Mouse (Mus musculus) 3T3-L1 (cell line): ENCODE measurements around the gene Stx1b.
"Not testable (repeated sequence)": the region's sequence is repeated elsewhere in the genome, so short reads cannot be mapped to it uniquely, and the experiment has no call there.

Experiments
- DNase-seq: peaks from one replicate; pipeline ENCODE4 v3.0.0-alpha.2; 2015; ENCODE audit warnings: low read depth, low spot score

The Stx1b gene

GRCm38 (mm10) chr7:127776878-127777473 is 47.4 kb downstream of the Stx1b start:
- DNase-seq, result peak; percentile 91

GRCm38 (mm10) chr7:127776426-127776825 is 47.9 kb downstream of the Stx1b start, which contains the start of gene Setd1a:
Gene Setd1a (plus strand): TSS chr7:127776670.
- peak; percentile 85 for DNase-seq

DNA sequence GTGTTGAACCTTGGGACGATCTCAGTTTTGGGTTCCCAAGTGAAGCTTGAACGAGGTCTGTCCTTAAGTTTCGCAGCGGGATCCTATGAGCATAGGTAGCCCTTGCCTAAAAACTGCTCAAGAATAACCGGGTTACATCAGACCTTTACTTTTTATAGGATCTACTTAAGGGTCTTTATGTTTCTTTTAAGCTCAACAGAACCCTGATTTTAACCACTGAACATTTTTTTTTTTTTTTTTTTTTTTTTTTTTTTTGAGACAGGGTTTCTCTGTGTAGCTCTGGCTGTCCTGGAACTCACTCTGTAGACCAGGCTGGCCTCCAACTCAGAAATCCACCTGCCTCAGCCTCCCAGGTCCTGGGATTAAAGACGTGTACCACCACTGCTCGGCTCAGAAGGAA is 48.5 kb downstream of the Stx1b start:
- DNase-seq, result not testable (repeated sequence)

- DNase-seq, result peak; percentile 81
Measured at GRCm38 (mm10) chr7:127773664-127774384, 50.5 kb downstream of the Stx1b start.

DNA sequence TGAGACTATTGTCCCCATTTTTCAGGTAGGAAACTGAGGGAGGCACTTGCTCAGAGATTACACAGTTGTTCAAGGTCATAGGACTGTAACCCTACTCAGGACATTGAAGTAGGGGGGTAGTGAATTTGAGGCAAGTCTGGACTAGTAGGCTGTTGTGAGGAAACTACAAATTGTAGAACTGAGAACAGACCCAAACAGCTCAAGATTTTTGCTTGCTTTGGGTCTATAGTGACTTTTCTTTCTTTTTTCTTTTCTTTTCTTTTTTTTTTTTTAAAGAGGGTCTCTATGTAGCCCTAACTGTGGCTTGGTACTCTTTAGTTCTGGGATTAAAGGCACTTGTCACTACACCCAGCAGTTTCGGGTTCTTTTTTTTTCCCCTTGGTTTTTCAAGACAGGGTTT is 51.8 kb downstream of the Stx1b start:
- DNase-seq, result no peak

DNA sequence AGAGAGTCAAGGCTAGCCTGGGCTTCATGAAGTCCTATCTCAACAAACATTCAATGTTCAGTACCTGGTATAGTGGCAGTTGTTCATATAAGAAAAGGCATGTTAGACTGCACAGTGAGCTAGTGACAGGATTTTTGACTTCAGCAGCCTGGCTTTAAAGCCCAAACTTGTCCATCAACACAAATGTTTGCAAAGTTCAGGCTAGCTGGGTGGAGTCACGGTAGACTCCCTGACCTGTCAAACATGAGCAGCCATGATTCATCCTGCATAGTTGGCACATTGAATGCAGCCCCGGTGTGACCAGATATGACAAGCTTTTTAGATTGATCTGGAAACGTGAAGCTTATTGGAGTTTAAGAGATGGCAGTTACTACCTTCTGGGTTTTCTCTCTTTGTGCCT is 52.3 kb downstream of the Stx1b start:
- peak; percentile 68 for DNase-seq

GRCm38 (mm10) chr7:127771262-127771661 is 53.1 kb downstream of the Stx1b start:
- no peak for DNase-seq

DNA sequence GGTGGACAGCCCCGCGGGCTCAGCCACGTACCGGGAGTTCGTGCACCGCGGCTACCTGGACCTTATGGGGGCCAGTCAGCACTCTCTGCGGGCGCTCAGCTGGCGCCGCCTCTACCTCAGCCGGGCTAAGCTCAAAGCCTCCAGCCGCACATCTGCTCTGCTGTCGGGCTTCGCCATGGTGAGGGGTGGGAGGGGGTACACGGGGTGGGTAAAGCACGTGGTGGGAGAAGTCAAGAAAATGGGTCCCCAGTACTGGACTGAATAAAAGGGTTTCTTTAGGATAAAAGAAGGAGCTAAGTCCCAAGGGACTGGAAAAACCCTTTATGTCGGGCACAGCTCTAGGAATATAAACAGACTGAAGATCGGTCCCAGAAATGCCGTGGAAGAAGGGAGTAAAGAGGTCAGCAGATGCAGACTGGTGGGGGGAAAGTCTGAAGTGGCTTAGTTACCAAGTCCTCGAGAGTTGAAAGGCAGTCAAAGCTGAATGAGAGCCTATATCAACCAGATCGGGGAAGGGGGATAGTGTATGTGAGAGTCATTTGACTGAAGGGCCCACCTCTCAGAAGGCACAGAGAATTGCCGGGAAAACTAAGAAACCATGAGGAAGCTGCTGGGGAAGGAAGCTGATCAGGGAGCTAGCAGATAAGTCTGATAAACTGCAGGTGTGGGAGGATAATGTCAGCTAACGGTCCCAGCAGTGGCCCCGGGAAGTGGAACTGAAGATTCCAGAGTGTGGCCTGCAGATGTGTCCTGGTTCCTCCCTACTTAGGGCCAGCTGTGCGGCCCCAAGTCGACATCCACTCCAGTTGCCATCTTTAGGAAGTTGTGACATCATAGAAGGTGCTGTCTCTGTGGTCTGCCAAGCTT is 54.1 kb downstream of the Stx1b start:
- DNase-seq, result peak; percentile 42

DNA sequence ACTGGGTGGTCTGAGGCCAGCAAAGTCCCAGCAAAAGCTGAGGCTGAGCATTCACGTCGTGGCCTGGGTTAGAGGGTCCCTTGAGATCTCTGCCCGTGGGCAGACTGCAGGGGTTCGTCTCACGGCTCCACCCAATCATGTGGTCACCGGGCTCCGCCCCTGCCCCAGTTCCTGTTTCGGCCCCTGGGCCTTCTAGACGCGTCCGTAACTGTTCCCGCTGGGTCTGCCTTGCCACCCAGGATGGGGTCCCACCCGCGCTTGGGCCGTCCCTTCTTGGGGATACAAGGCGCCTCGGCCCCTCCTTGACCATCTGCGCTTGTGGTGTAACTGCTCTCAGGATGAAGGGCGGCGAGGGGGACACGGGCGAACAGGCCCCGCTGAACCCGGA is 54.7 kb downstream of the Stx1b start, which contains the start of gene Orai3:
TSS of gene Orai3 (plus strand) at position 165 of the 388 bp plus-strand sequence.
- DNase-seq, result peak; percentile 87

GRCm38 (mm10) chr7:127768997-127769593 is 55.3 kb downstream of the Stx1b start:
- peak; percentile 98 for DNase-seq

- DNase-seq, result no peak
Measured at GRCm38 (mm10) chr7:127768346-127768996, 55.9 kb downstream of the Stx1b start.

DNA sequence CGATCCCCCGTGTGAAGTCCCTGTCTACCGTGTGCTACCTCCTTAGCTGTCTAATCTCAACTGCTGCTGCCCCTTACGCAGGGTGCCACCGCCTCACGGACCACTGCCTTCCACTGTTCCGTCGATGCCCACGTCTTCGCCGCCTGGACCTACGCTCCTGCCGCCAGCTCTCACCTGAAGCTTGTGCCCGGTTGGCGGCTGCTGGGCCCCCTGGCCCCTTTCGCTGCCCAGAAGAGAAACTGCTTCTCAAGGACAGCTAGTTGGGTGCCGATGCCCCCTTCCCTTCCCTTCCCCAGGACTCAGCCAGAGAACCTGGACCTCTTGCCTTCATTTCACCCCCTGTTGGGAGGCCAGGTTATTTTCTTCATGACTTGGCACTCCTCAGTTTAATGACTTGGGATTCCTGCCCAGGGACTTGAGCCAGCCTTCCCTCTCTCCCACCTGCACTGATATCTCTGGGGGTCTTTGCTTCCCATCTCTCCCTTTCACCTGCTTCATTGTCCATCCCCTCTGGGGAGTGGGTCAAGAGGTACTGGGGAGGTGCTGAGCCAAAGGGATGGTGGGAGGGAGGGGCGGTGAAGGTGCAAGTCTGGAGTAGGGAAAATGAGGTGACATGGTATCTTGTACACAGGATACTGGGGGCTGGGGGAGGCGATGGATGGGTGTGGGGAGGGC is 56.5 kb downstream of the Stx1b start:
- no peak for DNase-seq

DNA sequence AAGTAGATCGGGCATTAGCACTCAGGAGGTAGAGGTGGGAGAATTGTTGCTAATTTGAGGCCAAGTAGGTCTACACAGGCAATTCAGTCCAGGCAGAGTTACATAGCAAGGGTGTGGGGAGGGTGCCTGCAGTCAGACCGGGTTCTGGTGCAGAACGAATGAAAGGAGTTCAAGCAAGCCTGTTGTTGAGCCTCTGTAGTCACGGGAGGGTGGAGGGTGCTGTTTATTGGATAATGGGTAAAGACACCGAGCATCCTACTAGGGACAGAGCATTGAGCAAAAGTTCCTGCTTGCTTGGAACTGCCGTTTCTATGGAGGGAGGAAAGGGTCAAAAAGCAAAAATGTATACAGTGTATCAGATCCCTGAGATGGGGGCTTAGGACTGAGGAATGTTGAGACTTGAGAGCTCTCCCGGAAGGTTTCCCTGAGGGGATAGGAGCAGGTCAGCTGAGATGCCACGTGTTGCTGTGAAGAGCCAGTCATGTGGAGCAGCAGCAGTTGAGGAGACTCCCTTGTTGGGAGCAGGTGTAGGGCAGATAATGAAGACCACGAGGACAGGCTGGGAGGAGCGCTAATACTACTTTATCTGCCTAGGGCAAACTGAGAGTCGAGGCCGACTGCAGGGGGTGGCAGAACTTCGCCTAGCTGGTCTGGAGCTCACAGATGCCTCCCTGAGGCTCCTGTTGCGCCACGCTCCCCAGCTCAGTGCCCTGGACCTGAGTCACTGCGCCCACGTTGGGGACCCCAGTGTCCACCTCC is 57.3 kb downstream of the Stx1b start:
- no peak for DNase-seq

DNA sequence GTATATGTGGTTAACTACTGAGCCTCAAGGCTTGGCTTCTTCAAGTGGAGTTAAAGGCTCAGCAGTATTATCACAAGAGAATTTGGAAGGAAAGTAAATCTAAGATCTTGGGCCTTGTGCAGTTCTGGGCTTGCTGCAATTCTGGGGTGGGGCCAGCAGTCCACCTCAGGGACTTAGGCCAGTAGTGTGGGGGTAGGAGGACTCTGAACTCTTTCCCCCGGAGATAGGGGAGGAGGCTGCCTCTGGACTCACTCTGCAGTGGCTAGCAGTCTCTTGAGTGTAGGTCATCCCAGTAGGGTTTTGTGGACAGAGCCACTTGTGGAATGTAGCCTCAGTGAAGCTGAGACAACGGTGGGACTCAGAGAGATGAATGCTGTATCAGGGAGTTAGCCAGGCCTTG is 58.6 kb downstream of the Stx1b start:
- DNase-seq, result no peak

- no peak for DNase-seq
Measured at GRCm38 (mm10) chr7:127763642-127764041, 60.7 kb downstream of the Stx1b start.

GRCm38 (mm10) chr7:127761026-127761425 is 63.3 kb downstream of the Stx1b start:
- peak; percentile 80 for DNase-seq

- no peak for DNase-seq
Measured at GRCm38 (mm10) chr7:127760478-127760877, 63.9 kb downstream of the Stx1b start.

- no peak for DNase-seq
Measured at GRCm38 (mm10) chr7:127759716-127760115, 64.6 kb downstream of the Stx1b start.
